Mouse (Mus musculus) cerebellum, adult 2 months (tissue): ENCODE measurements at regions not wholly inside any gene's neighbourhood (a gene's known extent, or its start where the extent isn't known, plus 50 kb on each side); places are given as distances from the start of the nearest gene placed in this dataset.

Experiments
- DNase-seq, 2 experiments: peaks; one replicate each; pipeline ENCODE4 v3.0.0; 2021
- H3K27ac ChIP-seq: fragments of 200-500 bp; 2 replicates; pipeline ENCODE4 v1.5.1; 2012; ENCODE audit warnings: low read length, control low read depth, inconsistent platforms; ENCODE audit not compliant: insufficient read depth
- H3K27me3 ChIP-seq: fragments of 200-500 bp; 2 replicates; pipeline ENCODE4 v1.6.1; 2012; ENCODE audit warnings: inconsistent platforms, mild to moderate bottlenecking, low read length, moderate library complexity; ENCODE audit not compliant: control insufficient read depth, insufficient read depth
- H3K4me1 ChIP-seq: fragments of 200-500 bp; 2 replicates; pipeline ENCODE4 v1.6.1; 2011; ENCODE audit warnings: low read length; ENCODE audit not compliant: control insufficient read depth, insufficient read depth
- H3K4me3 ChIP-seq: fragments of 200-500 bp; replicated peaks from 2 replicates; pipeline ENCODE3; 2011; ENCODE audit warnings: mild to moderate bottlenecking, low read depth, low read length, control low read depth; ENCODE audit not compliant: insufficient read depth
- CTCF ChIP-seq: fragments of 200-500 bp; IDR thresholded peaks from 2 replicates; pipeline ENCODE4 v1.5.1; 2011; ENCODE audit warnings: low read depth, mild to moderate bottlenecking, control low read depth, low read length, moderate library complexity, borderline replicate concordance; ENCODE audit not compliant: insufficient read depth
- POLR2A ChIP-seq: fragments of 200-500 bp; IDR thresholded peaks from 2 replicates; pipeline ENCODE4 v1.6.1; 2011; ENCODE audit warnings: low read length, control low read depth, borderline replicate concordance; ENCODE audit not compliant: insufficient read depth
- WGBS: fragments of 180-500 bp; shearing (Covaris S2); methylation state at CpG from one replicate; pipeline ENCODE4 v1.1.7; 2018; 5-methylcytosine and 5-hydroxymethylcytosine counted together

GRCm38 (mm10) chr1:30061242-30061641 lies 812.5 kb downstream of the Phf3 start:
- Histone ChIP-seq H3K4me3 (no peak overlapping the region), H3K27ac (no peak overlapping the region), H3K4me1 (no peaks in the 10 kb centered on the region), H3K27me3 (no peaks in the 10 kb centered on the region)
- WGBS = 53% methylated on average over 2 of the region's 2 CpGs
- TF ChIP-seq POLR2A = no peak
- no peak for TF ChIP-seq CTCF
- no peak for DNase-seq

GRCm38 (mm10) chr1:30060806-30061205 lies 812.9 kb downstream of the Phf3 start:
- TF ChIP-seq POLR2A = no peak
- no peak for TF ChIP-seq CTCF
- H3K4me3 ChIP-seq = no peak overlapping the region

GRCm38 (mm10) chr1:30017596-30017995 lies 856.1 kb downstream of the Phf3 start:
- peak in 1 of 2 experiments; percentile 1 for DNase-seq
- Histone ChIP-seq H3K4me1 (no peaks in the 10 kb centered on the region), H3K27ac (no peak overlapping the region), H3K4me3 (no peak overlapping the region), H3K27me3 (no peaks in the 10 kb centered on the region)
- TF ChIP-seq CTCF (no peak), POLR2A (no peak)

More at GRCm38 (mm10) chr1:30060806-30061205, 812.9 kb downstream of the Phf3 start:
- H3K27ac ChIP-seq = no peak overlapping the region
- WGBS = 5% methylated on average over 1 of the region's 1 CpGs
- no peaks in the 10 kb centered on the region for H3K27me3 ChIP-seq
- no peaks in the 10 kb centered on the region for H3K4me1 ChIP-seq
- no peak for DNase-seq

GRCm38 (mm10) chr1:30008757-30009340 lies 864.9 kb downstream of the Phf3 start:
- Histone ChIP-seq H3K4me1 (no peaks in the 10 kb centered on the region), H3K4me3 (no peak overlapping the region), H3K27me3 (no peaks in the 10 kb centered on the region), H3K27ac (no peak overlapping the region)
- DNase-seq = no peak
- no peak for TF ChIP-seq CTCF
- no peak for TF ChIP-seq POLR2A
- 4% methylated on average over 1 of the region's 1 CpGs for WGBS
